Mouse (Mus musculus): ENCODE data around the gene Tdgf1. TPM values are rescaled to one million over a fixed set of nuclear protein-coding genes. Genes with fewer than 3 reads are reported as not detected.

The Tdgf1 gene
- polyA plus RNA-seq, 1 experiment from 2014 or later, result not detected

DNA sequence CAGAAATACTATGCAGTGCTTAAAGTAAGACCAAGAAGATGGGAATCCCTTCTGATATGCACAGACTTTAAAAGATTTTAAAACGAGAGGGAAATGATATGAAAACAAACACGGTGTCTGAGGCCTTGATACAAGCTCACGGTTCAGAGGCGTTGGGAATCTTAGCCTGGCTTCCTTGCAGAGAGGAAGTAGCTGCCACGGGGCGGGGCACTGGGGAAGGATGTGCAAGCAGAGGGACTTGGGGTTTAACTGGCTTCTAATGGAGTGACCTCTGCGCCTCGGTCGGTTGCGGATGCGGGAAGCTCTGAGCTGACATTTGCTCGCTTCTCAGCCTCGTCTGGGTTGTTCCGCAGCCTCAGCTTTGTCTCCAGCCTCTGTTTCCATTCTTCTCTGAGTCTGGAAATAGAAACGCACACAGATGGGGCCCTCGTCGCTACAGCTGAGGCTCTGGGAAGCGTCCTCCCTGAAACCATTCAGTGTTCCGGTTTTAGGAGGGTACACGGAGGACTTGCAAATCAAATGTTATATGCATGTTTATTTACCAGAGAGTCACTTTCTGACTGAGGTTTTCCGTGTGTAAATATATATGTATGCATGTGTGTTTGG lies 31.2 kb downstream of the Tdgf1 start:
- no peaks in the 10 kb centered on the region for H3K36me3 ChIP-seq (ENCODE audit: control insufficient read depth, insufficient read depth, low read length)
- H3K27me3 ChIP-seq (ENCODE audit: control insufficient read depth, insufficient read depth, low read length), result 0 out of 2 replicates have a peak, but pooled peaks cover 3% of the 10 kb centered on the region
- no peak overlapping the region for H3K9ac ChIP-seq (ENCODE audit: low read depth, low read length)
- no peaks in the 10 kb centered on the region for H3K4me1 ChIP-seq (ENCODE audit: control insufficient read depth, insufficient read depth, low read length)
- WGBS (ENCODE audit: insufficient replicate concordance), result 49% methylated on average over 21 of the region's 21 CpGs
- H3K9me3 ChIP-seq (replicated peaks; ENCODE audit: control insufficient read depth, low read length), result no peaks in the 10 kb centered on the region
- no peak overlapping the region for H3K4me2 ChIP-seq
- no peak overlapping the region for H3K27ac ChIP-seq (ENCODE audit: low read depth, low read length)
- no peak overlapping the region for H3K4me3 ChIP-seq (ENCODE audit: low read depth, low read length)
- no peak for ATAC-seq (replicated peaks; ENCODE audit: insufficient number of reproducible peaks, low FRiP score, low TSS enrichment)

DNA sequence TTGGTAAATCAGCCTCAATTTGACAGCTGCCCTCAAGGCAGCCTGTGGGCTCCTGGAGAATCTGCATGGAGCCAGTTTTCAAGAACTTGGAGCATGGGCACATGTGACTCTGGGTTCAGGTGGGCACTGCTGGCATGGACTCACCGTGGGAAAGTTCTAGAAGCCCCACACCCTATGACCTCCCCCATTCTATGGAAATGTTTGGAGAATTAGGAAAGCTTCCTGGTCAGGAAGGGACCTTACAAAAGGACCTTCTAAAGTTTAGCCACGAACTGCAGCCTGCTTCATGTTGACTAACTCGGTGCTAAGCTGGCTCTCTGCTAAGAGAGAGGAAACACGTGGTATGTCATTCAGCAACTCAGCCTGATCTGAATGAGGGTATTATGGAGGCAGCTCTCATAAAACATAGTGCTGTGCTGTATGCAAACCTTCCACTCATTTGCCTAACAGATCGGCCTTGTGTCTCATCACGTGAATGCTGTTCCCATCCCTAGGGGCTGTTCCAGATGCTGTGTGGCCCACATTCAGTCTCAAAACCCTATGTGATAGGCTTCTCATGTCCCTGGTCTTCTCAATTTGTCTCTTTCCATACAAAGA lies 36.5 kb downstream of the Tdgf1 start:
- no peak overlapping the region for H3K27ac ChIP-seq (ENCODE audit: low read depth, low read length)

GRCm38 (mm10) chr9:110908631-110909016 lies 37.3 kb downstream of the Tdgf1 start:
- Histone ChIP-seq H3K9ac (ENCODE audit: low read depth, low read length) (no peak overlapping the region), H3K4me2 (no peak overlapping the region), H3K9me3 (replicated peaks; ENCODE audit: control insufficient read depth, low read length) (no peaks in the 10 kb centered on the region; the same call in 1 of the 2 replicates), H3K27me3 (ENCODE audit: control insufficient read depth, insufficient read depth, low read length) (no peaks in the 10 kb centered on the region), H3K4me3 (ENCODE audit: low read depth, low read length) (no peak overlapping the region), H3K27ac (ENCODE audit: low read depth, low read length) (no peak overlapping the region), H3K4me1 (ENCODE audit: control insufficient read depth, insufficient read depth, low read length) (no peaks in the 10 kb centered on the region), H3K36me3 (ENCODE audit: control insufficient read depth, insufficient read depth, low read length) (no peaks in the 10 kb centered on the region)
- ATAC-seq (replicated peaks; ENCODE audit: insufficient number of reproducible peaks, low FRiP score, low TSS enrichment), result no peak
- 65% methylated on average over 3 of the region's 3 CpGs for WGBS (ENCODE audit: insufficient replicate concordance)

More for the DNA sequence above, 36.5 kb downstream of the Tdgf1 start:
- H3K36me3 ChIP-seq (ENCODE audit: control insufficient read depth, insufficient read depth, low read length), result no peaks in the 10 kb centered on the region
- no peaks in the 10 kb centered on the region for H3K4me1 ChIP-seq (ENCODE audit: control insufficient read depth, insufficient read depth, low read length)
- H3K9me3 ChIP-seq (replicated peaks; ENCODE audit: control insufficient read depth, low read length), result no peaks in the 10 kb centered on the region; the same call in 1 of the 2 replicates
- H3K4me3 ChIP-seq (ENCODE audit: low read depth, low read length), result no peak overlapping the region
- no peak overlapping the region for H3K9ac ChIP-seq (ENCODE audit: low read depth, low read length)
- ATAC-seq (replicated peaks; ENCODE audit: insufficient number of reproducible peaks, low FRiP score, low TSS enrichment), result no peak
- no peak overlapping the region for H3K4me2 ChIP-seq
- no peaks in the 10 kb centered on the region for H3K27me3 ChIP-seq (ENCODE audit: control insufficient read depth, insufficient read depth, low read length)
- 71% methylated on average over 6 of the region's 6 CpGs for WGBS (ENCODE audit: insufficient replicate concordance)

DNA sequence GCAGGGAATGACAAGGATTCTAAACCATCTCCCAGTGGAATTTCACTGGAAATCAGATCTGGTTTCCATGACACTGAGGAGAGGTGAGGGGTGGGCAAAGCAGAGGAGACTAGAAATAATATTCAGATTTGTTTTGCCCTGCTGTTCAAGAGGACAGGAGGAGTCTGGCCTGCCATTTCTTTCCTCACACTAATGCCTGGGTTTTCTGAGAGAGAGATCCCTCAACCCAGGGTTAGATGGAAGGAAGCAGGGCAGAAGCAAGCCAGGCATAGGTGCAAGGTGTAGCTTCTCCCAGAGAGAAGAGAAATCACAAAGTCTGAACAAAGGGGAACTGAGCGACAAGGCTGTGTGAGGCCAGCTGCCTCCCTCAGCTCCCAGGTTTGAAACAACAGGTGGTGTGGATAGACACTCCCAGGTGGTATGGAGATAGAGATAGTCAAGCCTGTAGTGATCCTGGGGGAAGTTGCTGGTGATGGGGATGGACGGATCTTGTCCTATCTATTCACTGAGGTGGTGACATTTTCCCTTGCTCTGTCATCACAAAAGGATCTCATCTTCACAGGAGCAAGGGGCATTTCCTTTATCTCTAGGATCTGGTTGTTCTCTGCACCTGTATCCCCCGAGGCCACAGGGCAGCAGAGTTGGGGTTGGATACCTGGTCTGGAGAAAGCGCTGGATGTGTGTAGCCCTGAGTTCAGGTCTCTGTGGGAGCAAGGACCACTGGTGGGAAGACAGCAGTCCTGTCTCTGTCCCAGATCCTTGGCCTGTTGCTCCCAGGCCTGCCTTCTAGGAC lies 37.9 kb downstream of the Tdgf1 start:
- no peak for ATAC-seq (replicated peaks; ENCODE audit: insufficient number of reproducible peaks, low FRiP score, low TSS enrichment)
- Histone ChIP-seq H3K4me1 (ENCODE audit: control insufficient read depth, insufficient read depth, low read length) (no peaks in the 10 kb centered on the region), H3K9me3 (replicated peaks; ENCODE audit: control insufficient read depth, low read length) (no peaks in the 10 kb centered on the region; the same call in 1 of the 2 replicates), H3K9ac (ENCODE audit: low read depth, low read length) (no peak overlapping the region), H3K4me2 (no peak overlapping the region), H3K27ac (ENCODE audit: low read depth, low read length) (no peak overlapping the region), H3K36me3 (ENCODE audit: control insufficient read depth, insufficient read depth, low read length) (no peaks in the 10 kb centered on the region), H3K4me3 (ENCODE audit: low read depth, low read length) (no peak overlapping the region), H3K27me3 (ENCODE audit: control insufficient read depth, insufficient read depth, low read length) (no peaks in the 10 kb centered on the region)
- 67% methylated on average over 4 of the region's 4 CpGs for WGBS (ENCODE audit: insufficient replicate concordance)

GRCm38 (mm10) chr9:110907201-110907837 lies 38.6 kb downstream of the Tdgf1 start:
- H3K27ac ChIP-seq (ENCODE audit: low read depth, low read length), result no peak overlapping the region
- H3K4me1 ChIP-seq (ENCODE audit: control insufficient read depth, insufficient read depth, low read length), result no peaks in the 10 kb centered on the region
- 86% methylated on average over 11 of the region's 11 CpGs for WGBS (ENCODE audit: insufficient replicate concordance)
- H3K36me3 ChIP-seq (ENCODE audit: control insufficient read depth, insufficient read depth, low read length), result no peaks in the 10 kb centered on the region
- no peak overlapping the region for H3K4me3 ChIP-seq (ENCODE audit: low read depth, low read length)
- no peaks in the 10 kb centered on the region; the same call in 1 of the 2 replicates for H3K9me3 ChIP-seq (replicated peaks; ENCODE audit: control insufficient read depth, low read length)
- H3K4me2 ChIP-seq, result no peak overlapping the region
- H3K27me3 ChIP-seq (ENCODE audit: control insufficient read depth, insufficient read depth, low read length), result no peaks in the 10 kb centered on the region
- ATAC-seq (replicated peaks; ENCODE audit: insufficient number of reproducible peaks, low FRiP score, low TSS enrichment), result no peak
- no peak overlapping the region for H3K9ac ChIP-seq (ENCODE audit: low read depth, low read length)

DNA sequence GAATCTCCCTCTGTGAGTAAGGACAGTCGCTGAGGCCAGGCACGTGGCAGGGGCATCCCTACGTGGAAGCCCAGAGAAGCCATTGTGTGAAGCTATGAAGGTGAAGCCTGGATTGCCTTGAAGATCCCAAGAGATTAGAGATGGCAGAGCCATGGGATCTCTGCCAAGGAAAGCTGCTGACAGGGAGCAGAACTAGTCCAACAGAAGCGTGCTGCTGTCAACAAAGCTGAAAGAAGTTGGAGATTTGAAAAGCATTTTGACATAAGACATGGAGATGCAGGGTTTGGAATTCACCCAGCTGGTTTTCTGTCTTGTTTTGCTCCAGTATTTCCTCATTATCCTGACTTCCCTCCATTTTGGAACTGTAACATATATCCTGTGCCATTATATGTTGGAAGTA lies 43.7 kb downstream of the Tdgf1 start:
- WGBS (ENCODE audit: insufficient replicate concordance), result 69% methylated on average over 4 of the region's 4 CpGs
- no peak for ATAC-seq (replicated peaks; ENCODE audit: insufficient number of reproducible peaks, low FRiP score, low TSS enrichment)

GRCm38 (mm10) chr9:110901204-110901603 lies 44.8 kb downstream of the Tdgf1 start:
- Histone ChIP-seq H3K9me3 (replicated peaks; ENCODE audit: control insufficient read depth, low read length) (no peaks in the 10 kb centered on the region), H3K9ac (ENCODE audit: low read depth, low read length) (no peak overlapping the region), H3K27ac (ENCODE audit: low read depth, low read length) (no peak overlapping the region), H3K4me2 (no peak overlapping the region), H3K4me3 (ENCODE audit: low read depth, low read length) (no peak overlapping the region), H3K27me3 (ENCODE audit: control insufficient read depth, insufficient read depth, low read length) (no peaks in the 10 kb centered on the region; the same call in 1 of the 2 replicates), H3K36me3 (ENCODE audit: control insufficient read depth, insufficient read depth, low read length) (no peaks in the 10 kb centered on the region), H3K4me1 (ENCODE audit: control insufficient read depth, insufficient read depth, low read length) (no peaks in the 10 kb centered on the region)
- ATAC-seq (replicated peaks; ENCODE audit: insufficient number of reproducible peaks, low FRiP score, low TSS enrichment), result no peak
- WGBS (ENCODE audit: insufficient replicate concordance), result 86% methylated on average over 6 of the region's 6 CpGs

More for the DNA sequence above, 43.7 kb downstream of the Tdgf1 start:
- no peak overlapping the region for H3K27ac ChIP-seq (ENCODE audit: low read depth, low read length)
- no peaks in the 10 kb centered on the region; the same call in 1 of the 2 replicates for H3K9me3 ChIP-seq (replicated peaks; ENCODE audit: control insufficient read depth, low read length)
- H3K4me2 ChIP-seq, result no peak overlapping the region
- H3K36me3 ChIP-seq (ENCODE audit: control insufficient read depth, insufficient read depth, low read length), result no peaks in the 10 kb centered on the region
- no peaks in the 10 kb centered on the region for H3K4me1 ChIP-seq (ENCODE audit: control insufficient read depth, insufficient read depth, low read length)
- no peak overlapping the region for H3K9ac ChIP-seq (ENCODE audit: low read depth, low read length)
- H3K27me3 ChIP-seq (ENCODE audit: control insufficient read depth, insufficient read depth, low read length), result no peaks in the 10 kb centered on the region; the same call in 1 of the 2 replicates
- H3K4me3 ChIP-seq (ENCODE audit: low read depth, low read length), result no peak overlapping the region

- H3K4me3 ChIP-seq (ENCODE audit: low read depth, low read length), result no peak overlapping the region
- H3K4me2 ChIP-seq, result no peak overlapping the region
- H3K27me3 ChIP-seq (ENCODE audit: control insufficient read depth, insufficient read depth, low read length), result no peaks in the 10 kb centered on the region; the same call in 1 of the 2 replicates
- H3K9me3 ChIP-seq (replicated peaks; ENCODE audit: control insufficient read depth, low read length), result no peaks in the 10 kb centered on the region
- H3K4me1 ChIP-seq (ENCODE audit: control insufficient read depth, insufficient read depth, low read length), result no peaks in the 10 kb centered on the region
- no peak overlapping the region for H3K9ac ChIP-seq (ENCODE audit: low read depth, low read length)
- H3K27ac ChIP-seq (ENCODE audit: low read depth, low read length), result no peak overlapping the region
- ATAC-seq (replicated peaks; ENCODE audit: insufficient number of reproducible peaks, low FRiP score, low TSS enrichment), result no peak
- no peaks in the 10 kb centered on the region for H3K36me3 ChIP-seq (ENCODE audit: control insufficient read depth, insufficient read depth, low read length)
- WGBS (ENCODE audit: insufficient replicate concordance), result 41% methylated on average over 10 of the region's 10 CpGs
Measured at GRCm38 (mm10) chr9:110899451-110900008, 46.4 kb downstream of the Tdgf1 start.

Measured in heart, embryonic 11.5 days (tissue).